Mouse (Mus musculus) kidney, postnatal 14 days (tissue): ENCODE measurements around the gene Olig3.
"Not testable (repeated sequence)": the region's sequence is repeated elsewhere in the genome, so short reads cannot be mapped to it uniquely, and the experiment has no call there.

Experiments
- DNase-seq: peaks from one replicate; pipeline ENCODE4 v3.0.0; 2022; ENCODE audit warnings: mixed read lengths

Olig3 gene

GRCm38 (mm10) chr10:19361539-19362293, 5.4 kb downstream of the Olig3 start:
- no peak for DNase-seq

GRCm38 (mm10) chr10:19362294-19362590, 5.9 kb downstream of the Olig3 start:
- DNase-seq = no peak

- DNase-seq = no peak
Observed at GRCm38 (mm10) chr10:19362861-19363260, 6.5 kb downstream of the Olig3 start.

- DNase-seq = no peak
Observed at GRCm38 (mm10) chr10:19363365-19363764, 7.0 kb downstream of the Olig3 start.

GRCm38 (mm10) chr10:19369143-19369542, 12.8 kb downstream of the Olig3 start:
- DNase-seq = no peak

- no peak for DNase-seq
Observed at GRCm38 (mm10) chr10:19370146-19370545, 13.8 kb downstream of the Olig3 start.

- DNase-seq = no peak
Observed at GRCm38 (mm10) chr10:19372263-19372662, 15.9 kb downstream of the Olig3 start.

- no peak for DNase-seq
Observed at GRCm38 (mm10) chr10:19373797-19374196, 17.5 kb downstream of the Olig3 start.

- no peak for DNase-seq
Observed at GRCm38 (mm10) chr10:19374311-19374710, 18.0 kb downstream of the Olig3 start.

GRCm38 (mm10) chr10:19375838-19376237, 19.5 kb downstream of the Olig3 start:
- no peak for DNase-seq

- DNase-seq = not testable (repeated sequence)
Observed at GRCm38 (mm10) chr10:19380971-19381370, 24.6 kb downstream of the Olig3 start.

GRCm38 (mm10) chr10:19384176-19384575, 27.8 kb downstream of the Olig3 start:
- no peak for DNase-seq

- no peak for DNase-seq
Observed at GRCm38 (mm10) chr10:19391819-19392218, 35.5 kb downstream of the Olig3 start.

- no peak for DNase-seq
Observed at GRCm38 (mm10) chr10:19396485-19397137, 40.3 kb downstream of the Olig3 start.

- no peak for DNase-seq
Observed at GRCm38 (mm10) chr10:19397396-19397795, 41.1 kb downstream of the Olig3 start.

- DNase-seq = no peak
Observed at GRCm38 (mm10) chr10:19401136-19401535, 44.8 kb downstream of the Olig3 start.

- no peak for DNase-seq
Observed at GRCm38 (mm10) chr10:19404401-19404800, 48.1 kb downstream of the Olig3 start.

GRCm38 (mm10) chr10:19405959-19406358, 49.6 kb downstream of the Olig3 start:
- no peak for DNase-seq

GRCm38 (mm10) chr10:19407168-19407567, 50.8 kb downstream of the Olig3 start:
- no peak for DNase-seq
